Mouse (Mus musculus) heart, adult 9 months (tissue): ENCODE measurements at regions not wholly inside any gene's neighbourhood (a gene's known extent, or its start where the extent isn't known, plus 50 kb on each side); places are given as distances from the start of the nearest gene placed in this dataset.

Source experiments
- DNase-seq, 2 experiments: peaks; one replicate each; pipeline ENCODE4 v3.0.0; 2022; ENCODE audit warnings: low spot score in 2 of 2

DNA sequence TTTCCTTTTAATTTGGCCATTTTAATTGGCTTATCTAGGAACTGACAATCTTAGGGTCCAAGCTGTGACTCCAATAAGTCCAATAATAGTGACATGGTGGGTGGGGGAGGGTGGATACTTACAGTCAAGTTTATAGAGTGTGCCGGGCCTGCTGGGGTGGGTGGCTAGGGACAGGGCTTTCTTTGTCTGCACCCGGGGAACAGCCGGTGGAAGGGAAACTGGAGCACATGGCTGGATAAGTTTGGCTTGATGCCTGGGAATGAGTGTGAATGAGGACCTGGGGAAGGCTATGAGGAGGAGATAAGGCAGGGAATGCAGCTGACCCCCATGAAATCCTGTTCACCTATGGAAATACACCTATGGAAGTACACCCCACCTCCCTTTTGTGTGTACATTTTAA, 81.7 kb upstream of the Cers4 start:
- no peak for DNase-seq

DNA sequence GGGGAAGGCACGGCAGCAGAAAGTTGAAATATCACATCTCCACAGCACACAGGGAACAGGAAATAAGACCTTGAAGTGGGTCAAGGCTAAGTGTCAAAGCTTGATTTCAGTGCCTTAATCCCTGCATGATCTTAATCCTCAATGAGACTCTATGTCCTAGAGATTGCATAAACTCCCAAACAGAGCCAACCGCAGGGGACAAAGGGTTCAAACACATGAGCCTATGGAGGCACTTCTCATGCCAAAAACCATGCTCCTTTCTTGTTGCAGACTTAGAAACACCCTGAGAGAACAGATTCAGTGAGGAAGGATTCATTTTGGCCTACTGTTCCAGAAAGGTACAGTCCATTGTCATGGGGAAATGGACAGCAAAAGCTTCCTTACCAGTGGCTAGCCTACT, 81.0 kb upstream of the Cers4 start:
- DNase-seq = no peak

DNA sequence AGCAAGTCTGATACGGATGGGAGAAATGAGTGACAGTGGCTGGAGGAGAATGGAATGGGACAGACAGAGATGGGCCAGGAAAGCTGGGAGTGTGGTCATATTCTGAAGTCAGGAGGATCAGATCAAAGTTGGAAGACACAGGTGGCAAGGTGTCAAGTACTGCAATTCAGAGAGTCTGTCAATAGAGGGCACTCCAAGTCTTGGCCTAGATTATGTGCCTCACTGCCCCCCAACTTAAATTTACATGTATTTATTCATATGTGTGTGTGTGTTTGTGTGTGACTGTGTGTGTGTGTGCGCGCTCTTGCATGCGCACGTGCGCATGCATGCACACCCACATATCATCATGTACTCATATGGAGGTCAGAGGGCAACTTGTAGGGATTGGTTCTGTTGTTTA, 79.6 kb upstream of the Cers4 start:
- DNase-seq = peak in 1 of 2 experiments; percentile 36

DNA sequence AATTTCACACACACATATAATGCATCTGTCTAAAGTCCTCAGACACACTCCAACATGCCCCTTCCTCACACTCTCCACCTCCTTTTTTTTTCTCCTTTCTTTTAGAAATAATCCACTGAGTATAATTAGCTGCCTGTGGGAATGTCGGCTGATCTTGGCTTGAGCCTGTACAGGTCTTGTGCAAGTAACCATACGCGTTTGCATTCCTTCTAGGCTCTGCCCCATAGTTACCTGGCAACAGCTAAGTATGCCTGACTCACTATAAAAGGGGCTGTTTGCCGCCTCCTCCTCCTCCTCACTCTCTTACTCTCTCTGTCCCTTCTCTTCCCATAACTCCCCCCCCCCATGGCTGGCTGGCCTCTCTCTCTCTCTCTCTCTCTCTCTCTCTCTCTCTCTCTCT, 79.1 kb upstream of the Cers4 start:
- DNase-seq = peak in 1 of 2 experiments; percentile 4

- DNase-seq = no peak
Observed at GRCm38 (mm10) chr8:4417141-4417540, 75.7 kb upstream of the Cers4 start.

DNA sequence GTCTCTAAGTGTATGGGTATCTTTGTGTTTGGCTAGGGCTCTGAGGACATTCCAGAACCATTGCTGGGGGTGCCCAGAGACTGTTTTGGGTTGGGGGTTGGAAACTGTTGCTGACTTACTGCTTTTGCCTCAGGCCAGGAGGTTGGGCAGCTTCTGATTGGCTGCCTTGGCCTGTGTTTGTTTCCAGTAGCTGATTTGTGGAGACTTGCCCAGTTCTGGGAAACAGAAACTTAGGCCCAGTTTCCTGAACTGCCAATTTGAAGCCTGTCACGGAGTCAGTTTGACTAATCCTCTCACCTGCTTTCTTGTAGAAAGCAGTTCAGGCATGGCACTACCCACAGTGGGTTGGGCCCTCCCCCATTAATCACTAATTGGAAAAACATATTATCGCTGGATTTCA, 59.7 kb upstream of the Cers4 start:
- DNase-seq = no peak

GRCm38 (mm10) chr8:4436546-4436945, 56.3 kb upstream of the Cers4 start:
- DNase-seq = no peak
